ENCODE assay signal across 16 mouse cellular contexts in the genomic region with DNA sequence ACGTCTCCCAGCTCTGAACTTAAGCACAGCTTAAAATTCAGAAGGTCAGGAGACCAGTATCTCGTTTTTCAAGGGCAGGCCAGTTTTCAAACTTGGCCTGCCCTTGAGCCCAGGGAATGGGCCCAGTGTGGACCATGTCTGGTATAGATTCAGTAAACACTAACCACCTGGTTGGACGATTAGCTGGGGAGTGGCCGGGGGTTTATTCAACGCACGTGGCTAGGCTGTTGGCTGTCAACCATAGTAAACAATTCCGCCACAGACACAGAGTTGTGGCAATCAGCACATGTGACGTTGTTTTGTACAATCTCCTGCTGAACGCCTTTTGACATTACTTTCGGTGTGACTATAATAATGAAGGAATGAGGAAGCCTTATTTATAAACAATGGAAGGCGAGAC.
A peak's percentile ranks its signal among the peaks of the same experiment; 100 is the strongest.
DNase-seq lines count a peak whose midpoint lies in the region; ATAC-seq lines count a peak whose summit lies in the region.
"Had no signal": no experiment of that assay in that cellular context is flagged by ENCODE, and none has a peak within 500 bp of the region (broad histone marks: within the 10 kb centered on the region; RNA-seq: fewer than 3 reads in every experiment).

No protein-coding gene starts in this region.

- ATAC-seq in kidney, embryonic 14.5 days (ENCODE audit: low FRiP score, low TSS enrichment): no peak
- ATAC-seq in hindbrain, embryonic 14.5 days (ENCODE audit: low FRiP score): no peak
- ATAC-seq: forebrain, embryonic 14.5 days had no signal

- H3K27me3 ChIP-seq in kidney, embryonic 14.5 days (ENCODE audit: control insufficient read depth, insufficient read depth, low read length): no peaks in the 10 kb centered on the region
- no peaks in the 10 kb centered on the region for H3K27me3 ChIP-seq in hindbrain, embryonic 14.5 days (ENCODE audit: control insufficient read depth, insufficient read depth, low read length)
- H3K27me3 ChIP-seq: heart, embryonic 15.5 days; limb, embryonic 13.5 days; neural tube, embryonic 13.5 days had no signal

- H3K4me1 ChIP-seq in kidney, embryonic 14.5 days (ENCODE audit: control insufficient read depth, insufficient read depth, low read length): no peaks in the 10 kb centered on the region
- no peaks in the 10 kb centered on the region for H3K4me1 ChIP-seq in hindbrain, embryonic 14.5 days (replicated peaks; ENCODE audit: control insufficient read depth, insufficient read depth, low read length)

- H3K9me3 ChIP-seq in kidney, embryonic 14.5 days (ENCODE audit: control insufficient read depth, low read length): no peaks in the 10 kb centered on the region
- no peaks in the 10 kb centered on the region for H3K9me3 ChIP-seq in hindbrain, embryonic 14.5 days (ENCODE audit: control insufficient read depth, low read length)
- H3K9me3 ChIP-seq: heart, embryonic 15.5 days; limb, embryonic 13.5 days; neural tube, embryonic 13.5 days had no signal

- DNase-seq in kidney, adult 11 months: peak; percentile 75
- DNase-seq in ovary, adult 18-20 months (ENCODE audit: low spot score): peak; percentile 5
- no peak for DNase-seq in ovary, postnatal 14 days (ENCODE audit: low spot score)
- DNase-seq in large intestine, adult 2 months (ENCODE audit: low read depth, low spot score): peak; percentile 14
- DNase-seq in hindbrain, embryonic 14.5 days (ENCODE audit: low spot score): no peak
- DNase-seq in left cerebral cortex, adult 11 months (ENCODE audit: low spot score): no peak
- DNase-seq: cerebellum, adult 11 months; cerebellum, postnatal 36 days; thymus, postnatal 36 days had no signal

- no peak overlapping the region for H3K9ac ChIP-seq in kidney, embryonic 14.5 days (ENCODE audit: low read depth, low read length)
- no peak overlapping the region for H3K9ac ChIP-seq in hindbrain, embryonic 14.5 days
- H3K9ac ChIP-seq: heart, embryonic 15.5 days; limb, embryonic 13.5 days; neural tube, embryonic 13.5 days had no signal

- no peak overlapping the region for H3K27ac ChIP-seq in kidney, embryonic 14.5 days (ENCODE audit: low read depth, low read length)
- no peak overlapping the region for H3K27ac ChIP-seq in hindbrain, embryonic 14.5 days
- H3K27ac ChIP-seq: heart, embryonic 15.5 days; limb, embryonic 13.5 days; neural tube, embryonic 13.5 days had no signal

- no peak overlapping the region for H3K4me3 ChIP-seq in kidney, embryonic 14.5 days (ENCODE audit: low read length)
- no peak overlapping the region for H3K4me3 ChIP-seq in hindbrain, embryonic 14.5 days (replicated peaks; ENCODE audit: low read length)
- H3K4me3 ChIP-seq: erythroblast, embryonic 14.5 days; heart, embryonic 15.5 days; limb, embryonic 13.5 days; neural tube, embryonic 13.5 days had no signal

- no peak overlapping the region for H3K4me2 ChIP-seq in kidney, embryonic 14.5 days (replicated peaks; ENCODE audit: low read depth, low read length)
- no peak overlapping the region for H3K4me2 ChIP-seq in hindbrain, embryonic 14.5 days (replicated peaks)
- H3K4me2 ChIP-seq: heart, embryonic 15.5 days; limb, embryonic 13.5 days; midbrain, embryonic 11.5 days; neural tube, embryonic 13.5 days had no signal

- 58% methylated on average over 11 of the region's 11 CpGs for WGBS in kidney, embryonic 14.5 days
- WGBS in large intestine, adult 2 months: 17% methylated on average over 11 of the region's 11 CpGs
- 84% methylated on average over 11 of the region's 11 CpGs for WGBS in hindbrain, embryonic 14.5 days

- H3K36me3 ChIP-seq in kidney, embryonic 14.5 days (ENCODE audit: control insufficient read depth, insufficient read depth, low read length): no peaks in the 10 kb centered on the region
- H3K36me3 ChIP-seq in hindbrain, embryonic 14.5 days (replicated peaks; ENCODE audit: control insufficient read depth, insufficient read depth): no peaks in the 10 kb centered on the region
- H3K36me3 ChIP-seq: heart, embryonic 15.5 days; limb, embryonic 13.5 days; neural tube, embryonic 13.5 days had no signal

Comparison
In these comparisons a context has a peak if more than half of its experiments do, and no peak if none do; other contexts are left out.
1. DNase-seq: peak in kidney, adult 11 months (single experiment), ovary, adult 18-20 months (single experiment) and large intestine, adult 2 months (single experiment); none in ovary, postnatal 14 days (single experiment), hindbrain, embryonic 14.5 days (single experiment) and left cerebral cortex, adult 11 months (single experiment).